Mouse (Mus musculus) lung, adult 2 months (tissue): ENCODE measurements around the gene Gm45140.

Experiments used
- CTCF ChIP-seq: fragments of 200-500 bp; IDR thresholded peaks from 2 replicates; pipeline ENCODE4 v1.5.1; 2011; ENCODE audit warnings: mild to moderate bottlenecking, low read length, control low read depth; ENCODE audit not compliant: insufficient read depth
- POLR2A ChIP-seq: fragments of 200-500 bp; IDR thresholded peaks from 2 replicates; pipeline ENCODE4 v1.6.1; 2011; ENCODE audit warnings: low read depth, mild to moderate bottlenecking, control low read depth, low read length, borderline replicate concordance; ENCODE audit errors: extremely low read depth

DNA sequence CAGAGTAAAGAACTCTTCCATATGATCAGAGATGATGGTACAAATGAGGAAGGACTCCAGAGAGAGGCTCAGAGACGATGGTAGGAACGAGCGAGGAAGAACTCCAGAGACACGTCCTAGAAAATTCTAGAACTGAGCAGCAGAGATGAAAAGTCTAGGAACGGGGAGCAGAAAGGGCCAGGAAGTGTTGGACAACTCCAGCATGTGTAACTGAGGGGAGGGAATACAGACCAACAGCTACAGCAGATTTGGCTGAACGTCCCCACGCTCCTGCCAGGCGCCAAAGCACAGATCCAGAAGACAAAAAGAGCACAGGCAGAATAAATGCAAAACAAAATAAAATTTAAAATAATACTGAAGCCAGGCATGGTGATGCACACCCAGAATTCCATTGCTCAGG lies 78.7 kb downstream of the Gm45140 start:
- TF ChIP-seq CTCF (no peak), POLR2A (no peak)
